Comparison of ENCODE assay signal across 12 mouse cellular contexts in genomic region chr9:29833781-29834180, GRCm38 (mm10).
DNase-seq lines count a peak whose midpoint lies in the region; ATAC-seq and TF ChIP-seq lines count a peak whose summit lies in the region.
"Had no signal": no experiment of that assay in that cellular context is flagged by ENCODE, and none has a peak within 500 bp of the region (broad histone marks: within the 10 kb centered on the region; RNA-seq: fewer than 3 reads in every experiment).

No protein-coding gene starts in this region.

- peak; percentile 50 for ATAC-seq in forebrain, embryonic 12.5 days (ENCODE audit: low FRiP score)
- peak; percentile 22; the same call in 1 of the 2 replicates for ATAC-seq in hindbrain, embryonic 16.5 days
- no peak for ATAC-seq in midbrain, postnatal 0 days (ENCODE audit: low FRiP score)
- ATAC-seq in liver, embryonic 11.5 days (replicated peaks; ENCODE audit: low FRiP score), result no peak

- DNase-seq in embryonic facial prominence, embryonic 10.5 days (ENCODE audit: low spot score), result peak; percentile 62
- DNase-seq in midbrain, postnatal 0 days (ENCODE audit: low spot score), result peak; percentile 31
- no peak for DNase-seq in thymus, postnatal 25 days
- DNase-seq in liver, embryonic 11.5 days (ENCODE audit: low spot score), result no peak
- no peak for DNase-seq in left cerebral cortex, postnatal 10 days (ENCODE audit: extremely low spot score in 1 of 2, low spot score in 2 of 2)
- DNase-seq: cerebellum, adult 9-10 months; heart, postnatal 10 days; kidney, adult 9 months; thymus, postnatal 14 days had no signal

- no peak overlapping the region for H3K4me3 ChIP-seq in embryonic facial prominence, embryonic 10.5 days
- H3K4me3 ChIP-seq in forebrain, embryonic 12.5 days (replicated peaks), result no peak overlapping the region
- H3K4me3 ChIP-seq in hindbrain, embryonic 16.5 days (ENCODE audit: low read length), result no peak overlapping the region
- no peak overlapping the region for H3K4me3 ChIP-seq in midbrain, postnatal 0 days (ENCODE audit: low read depth, low read length)
- no peak overlapping the region for H3K4me3 ChIP-seq in liver, embryonic 11.5 days (ENCODE audit: low read depth, low read length)
- H3K4me3 ChIP-seq: liver, embryonic 15.5 days had no signal

- 19% methylated on average over 2 of the region's 2 CpGs for WGBS in embryonic facial prominence, embryonic 10.5 days
- WGBS in forebrain, embryonic 12.5 days, result 36% methylated on average over 2 of the region's 2 CpGs
- 21% methylated on average over 2 of the region's 2 CpGs for WGBS in hindbrain, embryonic 16.5 days
- 37% methylated on average over 2 of the region's 2 CpGs for WGBS in midbrain, postnatal 0 days
- 48% methylated on average over 2 of the region's 2 CpGs for WGBS in liver, embryonic 11.5 days

- no peak overlapping the region for H3K9ac ChIP-seq in forebrain, embryonic 12.5 days
- no peak overlapping the region for H3K9ac ChIP-seq in hindbrain, embryonic 16.5 days (ENCODE audit: low read depth, low read length)
- H3K9ac ChIP-seq in midbrain, postnatal 0 days (replicated peaks; ENCODE audit: low read length, poor library complexity, severe bottlenecking), result no peak overlapping the region
- no peak overlapping the region for H3K9ac ChIP-seq in liver, embryonic 11.5 days (ENCODE audit: low read depth, low read length)
- H3K9ac ChIP-seq: liver, embryonic 15.5 days had no signal

- H3K27ac ChIP-seq in embryonic facial prominence, embryonic 10.5 days (replicated peaks), result no peak overlapping the region; the same call in 1 of the 2 replicates
- peak overlapping the region; percentile 77 for H3K27ac ChIP-seq in forebrain, embryonic 12.5 days
- H3K27ac ChIP-seq in hindbrain, embryonic 16.5 days (ENCODE audit: low read depth, low read length), result peak overlapping the region; percentile 64
- peak overlapping the region; percentile 51 for H3K27ac ChIP-seq in midbrain, postnatal 0 days (ENCODE audit: low read depth, low read length)
- no peak overlapping the region for H3K27ac ChIP-seq in liver, embryonic 11.5 days (ENCODE audit: low read depth, low read length)
- H3K27ac ChIP-seq: liver, embryonic 15.5 days had no signal

- no peaks in the 10 kb centered on the region for H3K9me3 ChIP-seq in embryonic facial prominence, embryonic 10.5 days
- no peaks in the 10 kb centered on the region for H3K9me3 ChIP-seq in forebrain, embryonic 12.5 days
- no peaks in the 10 kb centered on the region for H3K9me3 ChIP-seq in hindbrain, embryonic 16.5 days (ENCODE audit: control insufficient read depth, low read length)
- no peaks in the 10 kb centered on the region for H3K9me3 ChIP-seq in midbrain, postnatal 0 days (ENCODE audit: low read length)
- no peaks in the 10 kb centered on the region for H3K9me3 ChIP-seq in liver, embryonic 11.5 days (ENCODE audit: control insufficient read depth, low read length)
- H3K9me3 ChIP-seq: liver, embryonic 15.5 days had no signal

- intact Hi-C loops in left cerebral cortex, postnatal 10 days (cut with DNase I), result loop anchor here (10.0 kb wide), 1 partner anchor 111 kb away; no protein-coding TSS in a partner anchor

- H3K4me2 ChIP-seq in forebrain, embryonic 12.5 days, result no peak overlapping the region
- H3K4me2 ChIP-seq in hindbrain, embryonic 16.5 days (ENCODE audit: low read length), result no peak overlapping the region
- no peak overlapping the region for H3K4me2 ChIP-seq in midbrain, postnatal 0 days (ENCODE audit: low read depth, low read length, poor library complexity, severe bottlenecking)
- H3K4me2 ChIP-seq in liver, embryonic 11.5 days, result no peak overlapping the region
- H3K4me2 ChIP-seq: liver, embryonic 15.5 days had no signal

- TF ChIP-seq CTCF in midbrain, postnatal 0 days (IDR thresholded peaks at IDR 0.05), result no peak

- peaks cover 5% of the 10 kb centered on the region; the same call in 1 of the 2 replicates for H3K27me3 ChIP-seq in embryonic facial prominence, embryonic 10.5 days (replicated peaks; ENCODE audit: low read depth, poor library complexity, severe bottlenecking)
- peaks cover 6% of the 10 kb centered on the region for H3K27me3 ChIP-seq in forebrain, embryonic 12.5 days
- H3K27me3 ChIP-seq in hindbrain, embryonic 16.5 days (replicated peaks; ENCODE audit: control insufficient read depth, insufficient read depth, low read length), result no peaks in the 10 kb centered on the region
- no peaks in the 10 kb centered on the region for H3K27me3 ChIP-seq in midbrain, postnatal 0 days (ENCODE audit: insufficient read depth, low read length)
- no peaks in the 10 kb centered on the region for H3K27me3 ChIP-seq in liver, embryonic 11.5 days (replicated peaks; ENCODE audit: control insufficient read depth, insufficient read depth, low read length)
- H3K27me3 ChIP-seq: liver, embryonic 15.5 days had no signal

- H3K4me1 ChIP-seq in embryonic facial prominence, embryonic 10.5 days, result peaks cover 29% of the 10 kb centered on the region
- H3K4me1 ChIP-seq in forebrain, embryonic 12.5 days, result peaks cover 37% of the 10 kb centered on the region
- H3K4me1 ChIP-seq in hindbrain, embryonic 16.5 days (ENCODE audit: control insufficient read depth, insufficient read depth, low read depth, low read length), result peaks cover 43% of the 10 kb centered on the region
- peaks cover 26% of the 10 kb centered on the region for H3K4me1 ChIP-seq in midbrain, postnatal 0 days (ENCODE audit: insufficient read depth, low read length)
- H3K4me1 ChIP-seq in liver, embryonic 11.5 days (replicated peaks; ENCODE audit: control insufficient read depth, insufficient read depth, low read length), result no peaks in the 10 kb centered on the region
- H3K4me1 ChIP-seq: liver, embryonic 15.5 days had no signal

- no peaks in the 10 kb centered on the region for H3K36me3 ChIP-seq in embryonic facial prominence, embryonic 10.5 days (replicated peaks)
- no peaks in the 10 kb centered on the region for H3K36me3 ChIP-seq in forebrain, embryonic 12.5 days (replicated peaks)
- no peaks in the 10 kb centered on the region for H3K36me3 ChIP-seq in hindbrain, embryonic 16.5 days (ENCODE audit: control insufficient read depth, insufficient read depth, low read length)
- no peaks in the 10 kb centered on the region for H3K36me3 ChIP-seq in midbrain, postnatal 0 days (ENCODE audit: insufficient read depth, low read length)
- no peaks in the 10 kb centered on the region for H3K36me3 ChIP-seq in liver, embryonic 11.5 days (ENCODE audit: control insufficient read depth, insufficient read depth, low read length)
- H3K36me3 ChIP-seq: liver, embryonic 15.5 days had no signal

Comparison
In these comparisons a context has a peak if more than half of its experiments do, and no peak if none do; other contexts are left out.
1. DNase-seq: peak in embryonic facial prominence, embryonic 10.5 days (single experiment) and midbrain, postnatal 0 days (single experiment); none in thymus, postnatal 25 days (single experiment), liver, embryonic 11.5 days (single experiment) and left cerebral cortex, postnatal 10 days (0 of 2).
2. H3K27ac ChIP-seq: peak in forebrain, embryonic 12.5 days (single experiment), hindbrain, embryonic 16.5 days (single experiment) and midbrain, postnatal 0 days (single experiment); none in embryonic facial prominence, embryonic 10.5 days (single experiment) and liver, embryonic 11.5 days (single experiment).
3. ATAC-seq: peak in forebrain, embryonic 12.5 days (single experiment) and hindbrain, embryonic 16.5 days (single experiment); none in midbrain, postnatal 0 days (single experiment) and liver, embryonic 11.5 days (single experiment).